Mouse (Mus musculus): ENCODE data around the gene Dusp10. TPM values are rescaled to one million over a fixed set of nuclear protein-coding genes. Genes with fewer than 3 reads are reported as not detected.

Gene Dusp10
- polyA plus RNA-seq, 1 experiment from 2014 or later: 14.4 TPM

DNA sequence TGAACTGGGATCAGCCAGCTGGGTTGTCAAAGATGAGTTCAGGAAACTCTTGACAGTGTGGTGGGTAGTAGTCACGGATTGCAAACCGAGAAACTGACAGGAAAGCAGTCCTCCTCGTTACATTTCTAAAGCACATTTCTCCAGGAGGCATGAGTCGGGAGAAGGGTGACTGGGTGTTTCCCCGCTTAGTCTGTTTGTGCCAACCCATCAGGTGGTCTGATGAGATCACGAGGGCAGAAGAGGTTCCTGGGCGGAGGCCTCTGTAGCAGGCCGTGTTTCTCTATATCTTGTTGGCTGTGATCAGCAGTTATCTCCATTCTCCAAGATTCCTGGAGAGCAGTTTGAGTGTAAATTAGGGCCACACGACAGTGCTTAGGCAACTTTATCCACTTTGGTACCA is 29.6 kb downstream of the Dusp10 start:
- Histone ChIP-seq H3K36me3 (ENCODE audit: control insufficient read depth, insufficient read depth, low read length) (peaks cover 3% of the 10 kb centered on the region; the same call in 1 of the 2 replicates), H3K4me2 (no peak overlapping the region), H3K9me3 (replicated peaks; ENCODE audit: control insufficient read depth, low read length) (no peaks in the 10 kb centered on the region), H3K4me3 (ENCODE audit: low read depth, low read length) (no peak overlapping the region), H3K4me1 (ENCODE audit: control insufficient read depth, insufficient read depth, low read length) (peaks cover 20% of the 10 kb centered on the region), H3K9ac (ENCODE audit: low read depth, low read length) (peak overlapping the region; percentile 43; the same call in 1 of the 2 replicates), H3K27ac (ENCODE audit: low read depth, low read length) (peak overlapping the region; percentile 88), H3K27me3 (ENCODE audit: control insufficient read depth, insufficient read depth, low read length) (no peaks in the 10 kb centered on the region)
- WGBS (ENCODE audit: insufficient replicate concordance): 61% methylated on average over 9 of the region's 9 CpGs
- no peak for ATAC-seq (replicated peaks; ENCODE audit: insufficient number of reproducible peaks, low FRiP score, low TSS enrichment)

DNA sequence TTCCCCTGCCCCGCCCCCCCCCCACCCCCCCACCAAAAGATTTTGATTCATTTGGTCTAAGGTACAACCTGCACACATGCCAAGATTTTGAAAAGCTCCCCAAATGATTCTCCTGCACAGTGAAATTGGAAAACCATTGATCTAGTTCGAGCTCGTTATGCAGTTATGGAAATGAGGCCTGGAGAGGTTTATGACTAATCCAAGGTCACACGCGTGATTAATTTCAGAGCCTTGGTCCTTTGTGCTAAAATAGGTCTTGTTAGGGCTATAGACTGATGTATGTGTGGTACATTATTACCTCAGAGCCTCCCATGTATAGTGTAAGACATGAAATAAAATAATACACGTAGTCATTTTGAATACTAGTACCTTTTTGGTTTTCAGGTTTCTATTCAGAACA is 30.3 kb downstream of the Dusp10 start:
- H3K9me3 ChIP-seq (replicated peaks; ENCODE audit: control insufficient read depth, low read length): no peaks in the 10 kb centered on the region
- no peak overlapping the region for H3K9ac ChIP-seq (ENCODE audit: low read depth, low read length)
- H3K27me3 ChIP-seq (ENCODE audit: control insufficient read depth, insufficient read depth, low read length): no peaks in the 10 kb centered on the region
- no peak for ATAC-seq (replicated peaks; ENCODE audit: insufficient number of reproducible peaks, low FRiP score, low TSS enrichment)
- WGBS (ENCODE audit: insufficient replicate concordance): 86% methylated on average over 6 of the region's 6 CpGs
- no peak overlapping the region for H3K4me2 ChIP-seq
- 0 out of 2 replicates have a peak, but pooled peaks cover 2% of the 10 kb centered on the region for H3K36me3 ChIP-seq (ENCODE audit: control insufficient read depth, insufficient read depth, low read length)
- H3K27ac ChIP-seq (ENCODE audit: low read depth, low read length): no peak overlapping the region
- H3K4me1 ChIP-seq (ENCODE audit: control insufficient read depth, insufficient read depth, low read length): peaks cover 20% of the 10 kb centered on the region
- H3K4me3 ChIP-seq (ENCODE audit: low read depth, low read length): no peak overlapping the region

DNA sequence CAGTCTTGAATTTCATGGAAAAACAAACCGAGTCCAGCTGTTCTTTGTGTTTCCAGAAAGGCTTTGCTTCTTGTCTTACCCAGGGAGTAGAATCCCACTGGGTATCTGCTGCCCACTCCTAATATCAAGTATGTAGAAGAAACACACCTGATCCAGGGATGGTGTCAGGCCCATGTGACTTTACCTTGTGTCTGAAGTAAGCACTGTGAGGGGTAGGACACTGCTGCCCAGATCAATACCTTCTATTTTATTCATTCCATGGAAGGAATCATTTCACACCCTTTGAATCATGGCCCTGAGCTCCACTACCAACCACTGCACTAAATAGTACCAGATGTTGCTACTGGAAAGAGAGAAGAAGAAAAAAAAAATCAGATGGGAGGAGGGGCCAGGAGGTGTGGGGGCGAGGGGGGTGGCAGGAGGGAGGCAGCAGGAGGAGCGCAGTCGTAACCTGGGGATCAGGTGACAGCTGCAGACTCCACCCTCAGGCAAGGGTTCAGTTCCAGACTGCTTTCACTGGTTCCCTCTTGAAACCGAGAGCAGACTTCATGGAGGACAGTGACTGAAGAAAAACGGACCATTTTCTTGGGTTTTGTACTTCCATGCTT is 33.1 kb downstream of the Dusp10 start:
- Histone ChIP-seq H3K9me3 (replicated peaks; ENCODE audit: control insufficient read depth, low read length) (no peaks in the 10 kb centered on the region), H3K27me3 (ENCODE audit: control insufficient read depth, insufficient read depth, low read length) (no peaks in the 10 kb centered on the region), H3K4me1 (ENCODE audit: control insufficient read depth, insufficient read depth, low read length) (peaks cover 15% of the 10 kb centered on the region), H3K9ac (ENCODE audit: low read depth, low read length) (no peak overlapping the region), H3K36me3 (ENCODE audit: control insufficient read depth, insufficient read depth, low read length) (no peaks in the 10 kb centered on the region), H3K4me2 (no peak overlapping the region), H3K4me3 (ENCODE audit: low read depth, low read length) (no peak overlapping the region), H3K27ac (ENCODE audit: low read depth, low read length) (no peak overlapping the region)
- WGBS (ENCODE audit: insufficient replicate concordance): 59% methylated on average over 6 of the region's 6 CpGs
- no peak for ATAC-seq (replicated peaks; ENCODE audit: insufficient number of reproducible peaks, low FRiP score, low TSS enrichment)

DNA sequence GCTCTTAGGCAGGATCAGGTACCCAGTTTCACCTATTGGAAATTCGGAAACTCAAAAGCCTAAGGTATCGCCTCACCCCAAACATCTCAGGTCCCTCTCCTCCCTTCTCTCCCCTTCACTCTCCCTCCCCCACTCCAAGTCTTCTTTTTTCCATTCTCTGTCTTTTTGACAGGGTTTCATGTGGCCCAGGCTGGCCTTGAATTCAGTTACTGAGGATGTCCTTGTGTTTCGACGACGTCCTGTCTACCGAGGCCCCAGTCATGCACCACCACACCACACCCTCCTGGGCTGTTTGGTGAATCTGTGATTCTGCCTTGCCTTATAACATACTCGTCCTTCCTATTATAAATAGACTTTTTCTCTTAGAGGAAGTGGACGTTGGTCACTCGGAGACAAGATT is 34.7 kb downstream of the Dusp10 start:
- H3K27me3 ChIP-seq (ENCODE audit: control insufficient read depth, insufficient read depth, low read length): no peaks in the 10 kb centered on the region
- 80% methylated on average over 9 of the region's 9 CpGs for WGBS (ENCODE audit: insufficient replicate concordance)
- no peak overlapping the region for H3K27ac ChIP-seq (ENCODE audit: low read depth, low read length)
- peaks cover 24% of the 10 kb centered on the region for H3K4me1 ChIP-seq (ENCODE audit: control insufficient read depth, insufficient read depth, low read length)
- H3K4me3 ChIP-seq (ENCODE audit: low read depth, low read length): no peak overlapping the region
- H3K9me3 ChIP-seq (replicated peaks; ENCODE audit: control insufficient read depth, low read length): no peaks in the 10 kb centered on the region
- no peak overlapping the region for H3K9ac ChIP-seq (ENCODE audit: low read depth, low read length)
- H3K4me2 ChIP-seq: no peak overlapping the region
- no peak for ATAC-seq (replicated peaks; ENCODE audit: insufficient number of reproducible peaks, low FRiP score, low TSS enrichment)
- no peaks in the 10 kb centered on the region for H3K36me3 ChIP-seq (ENCODE audit: control insufficient read depth, insufficient read depth, low read length)

DNA sequence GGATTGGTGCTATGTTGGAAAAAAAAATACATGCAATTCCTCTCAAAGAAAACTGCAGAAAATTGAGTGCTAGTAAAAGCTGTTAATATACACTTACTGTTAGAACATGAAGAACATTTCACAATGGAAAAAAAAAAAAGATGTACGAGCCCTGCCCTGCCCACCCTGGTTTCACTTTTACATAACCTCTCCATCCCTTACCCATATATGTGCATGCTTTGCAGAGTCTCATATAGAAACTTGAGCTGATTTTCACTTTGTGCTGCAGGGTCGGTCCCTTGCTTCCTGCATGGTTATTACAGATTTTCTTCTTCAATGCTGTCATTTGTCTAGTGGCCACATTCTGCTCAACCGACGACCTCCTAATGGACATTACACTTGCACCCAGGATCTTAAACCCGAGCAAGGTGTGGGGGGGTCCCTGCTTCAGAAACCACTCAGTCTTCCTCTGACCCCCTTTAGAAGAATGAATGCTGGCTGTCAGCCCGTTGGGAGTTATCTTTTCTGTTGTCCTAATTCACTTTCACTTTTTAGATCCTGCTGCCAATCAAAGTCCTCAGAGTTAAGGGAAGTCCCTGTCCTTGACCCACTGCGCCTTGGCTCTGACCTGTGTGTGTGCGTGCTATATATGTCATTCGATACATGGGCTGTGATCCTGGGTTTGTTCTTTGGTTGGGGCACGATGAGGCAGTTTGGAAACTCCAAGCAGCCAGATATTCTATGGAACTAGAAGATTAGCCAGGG is 35.7 kb downstream of the Dusp10 start:
- H3K4me2 ChIP-seq: 0 out of 2 replicates have a peak overlapping the region, but pooled peaks have one; percentile 3
- no peak overlapping the region for H3K9ac ChIP-seq (ENCODE audit: low read depth, low read length)
- no peaks in the 10 kb centered on the region for H3K9me3 ChIP-seq (replicated peaks; ENCODE audit: control insufficient read depth, low read length)
- H3K4me1 ChIP-seq (ENCODE audit: control insufficient read depth, insufficient read depth, low read length): peaks cover 32% of the 10 kb centered on the region
- no peak overlapping the region for H3K4me3 ChIP-seq (ENCODE audit: low read depth, low read length)
- 67% methylated on average over 10 of the region's 10 CpGs for WGBS (ENCODE audit: insufficient replicate concordance)
- H3K27me3 ChIP-seq (ENCODE audit: control insufficient read depth, insufficient read depth, low read length): no peaks in the 10 kb centered on the region
- no peak overlapping the region for H3K27ac ChIP-seq (ENCODE audit: low read depth, low read length)
- no peak for ATAC-seq (replicated peaks; ENCODE audit: insufficient number of reproducible peaks, low FRiP score, low TSS enrichment)
- no peaks in the 10 kb centered on the region for H3K36me3 ChIP-seq (ENCODE audit: control insufficient read depth, insufficient read depth, low read length)

DNA sequence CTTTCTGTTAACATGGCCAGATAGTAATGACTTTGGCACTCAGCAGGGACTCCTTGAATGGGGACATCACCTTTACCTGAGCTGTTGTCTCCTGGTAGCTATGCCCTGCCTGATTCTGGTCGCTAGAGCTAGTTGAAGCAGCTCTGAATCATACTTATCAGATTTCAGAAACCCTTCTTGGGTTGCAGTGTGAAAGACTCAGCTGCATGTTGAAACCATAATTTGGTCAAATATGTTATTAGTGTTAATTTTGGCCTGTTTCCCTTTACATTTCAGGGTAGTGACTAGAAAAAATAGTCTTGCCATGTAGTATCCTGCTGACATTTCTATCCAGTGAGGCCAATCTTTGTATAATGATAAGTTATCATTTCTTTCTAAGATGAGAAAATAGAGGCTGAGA is 38.2 kb downstream of the Dusp10 start:
- Histone ChIP-seq H3K9me3 (replicated peaks; ENCODE audit: control insufficient read depth, low read length) (no peaks in the 10 kb centered on the region), H3K36me3 (ENCODE audit: control insufficient read depth, insufficient read depth, low read length) (no peaks in the 10 kb centered on the region), H3K27ac (ENCODE audit: low read depth, low read length) (0 out of 2 replicates have a peak overlapping the region, but pooled peaks have one; percentile 85), H3K4me2 (no peak overlapping the region), H3K27me3 (ENCODE audit: control insufficient read depth, insufficient read depth, low read length) (no peaks in the 10 kb centered on the region), H3K4me1 (ENCODE audit: control insufficient read depth, insufficient read depth, low read length) (peaks cover 32% of the 10 kb centered on the region), H3K9ac (ENCODE audit: low read depth, low read length) (no peak overlapping the region), H3K4me3 (ENCODE audit: low read depth, low read length) (no peak overlapping the region)
- no peak for ATAC-seq (replicated peaks; ENCODE audit: insufficient number of reproducible peaks, low FRiP score, low TSS enrichment)
- 51% methylated on average over 1 of the region's 1 CpGs for WGBS (ENCODE audit: insufficient replicate concordance)

DNA sequence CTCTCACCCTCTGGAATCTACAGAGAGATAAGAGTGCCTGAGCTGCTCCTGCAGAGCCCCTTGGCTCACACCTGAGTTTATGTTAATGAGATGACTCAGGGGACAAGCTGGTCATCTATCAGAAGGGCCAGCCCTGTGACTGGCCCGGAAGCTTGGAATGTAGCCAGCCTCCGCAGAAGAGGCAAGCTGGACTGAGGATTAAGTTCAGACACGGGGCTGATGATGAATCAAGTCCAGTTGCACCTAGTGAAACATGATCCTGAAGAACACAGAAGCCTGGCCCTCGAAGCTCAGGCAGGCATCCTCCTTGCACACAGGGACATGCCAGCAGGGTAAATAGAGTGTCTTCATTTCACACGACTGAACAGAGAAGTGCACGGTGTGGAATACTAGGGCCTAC is 38.7 kb downstream of the Dusp10 start:
- no peak for ATAC-seq (replicated peaks; ENCODE audit: insufficient number of reproducible peaks, low FRiP score, low TSS enrichment)
- Histone ChIP-seq H3K36me3 (ENCODE audit: control insufficient read depth, insufficient read depth, low read length) (no peaks in the 10 kb centered on the region), H3K9me3 (replicated peaks; ENCODE audit: control insufficient read depth, low read length) (no peaks in the 10 kb centered on the region), H3K4me3 (ENCODE audit: low read depth, low read length) (no peak overlapping the region), H3K4me1 (ENCODE audit: control insufficient read depth, insufficient read depth, low read length) (peaks cover 32% of the 10 kb centered on the region), H3K9ac (ENCODE audit: low read depth, low read length) (0 out of 2 replicates have a peak overlapping the region, but pooled peaks have one; percentile 46), H3K27ac (ENCODE audit: low read depth, low read length) (peak overlapping the region; percentile 85), H3K27me3 (ENCODE audit: control insufficient read depth, insufficient read depth, low read length) (no peaks in the 10 kb centered on the region), H3K4me2 (peak overlapping the region; percentile 31)
- 21% methylated on average over 6 of the region's 6 CpGs for WGBS (ENCODE audit: insufficient replicate concordance)

DNA sequence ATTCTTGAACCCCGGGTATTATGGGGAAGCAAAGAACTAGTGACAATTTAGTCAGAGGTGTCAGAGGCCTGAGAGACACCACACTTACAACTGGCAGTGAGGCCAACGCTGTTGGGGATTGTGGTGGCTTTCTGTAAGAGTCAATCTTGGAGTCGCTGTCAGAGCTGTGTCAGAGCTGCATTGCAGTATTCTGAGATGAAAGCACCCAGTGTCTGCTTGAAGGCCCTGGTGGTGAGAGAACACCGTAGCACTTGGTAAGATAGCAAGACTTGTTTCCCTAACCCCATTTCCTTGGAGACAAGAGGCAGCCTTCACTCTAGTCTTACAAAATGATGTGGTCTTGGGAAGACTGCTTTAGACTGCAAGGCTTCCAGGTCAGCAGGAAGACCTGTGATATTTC is 39.2 kb downstream of the Dusp10 start:
- H3K27me3 ChIP-seq (ENCODE audit: control insufficient read depth, insufficient read depth, low read length): no peaks in the 10 kb centered on the region
- H3K9me3 ChIP-seq (replicated peaks; ENCODE audit: control insufficient read depth, low read length): no peaks in the 10 kb centered on the region
- H3K4me2 ChIP-seq: no peak overlapping the region; the same call in 1 of the 2 replicates
- 37% methylated on average over 4 of the region's 4 CpGs for WGBS (ENCODE audit: insufficient replicate concordance)
- H3K36me3 ChIP-seq (ENCODE audit: control insufficient read depth, insufficient read depth, low read length): no peaks in the 10 kb centered on the region
- H3K4me3 ChIP-seq (ENCODE audit: low read depth, low read length): no peak overlapping the region
- peak overlapping the region; percentile 85 for H3K27ac ChIP-seq (ENCODE audit: low read depth, low read length)
- H3K9ac ChIP-seq (ENCODE audit: low read depth, low read length): no peak overlapping the region
- no peak for ATAC-seq (replicated peaks; ENCODE audit: insufficient number of reproducible peaks, low FRiP score, low TSS enrichment)
- H3K4me1 ChIP-seq (ENCODE audit: control insufficient read depth, insufficient read depth, low read length): peaks cover 32% of the 10 kb centered on the region
